Mouse (Mus musculus) monocyte, adult 2 months (primary cell): Measurements from ENCODE around the gene Csf3r.

Experiments
- DNase-seq, 2 experiments: peaks; one replicate each; pipeline ENCODE4 v3.0.0; 2022; ENCODE audit warnings: low spot score in 2 of 2, low read depth in 1 of 2

Gene Csf3r

GRCm38 (mm10) chr4:126057207-126058133, 33.1 kb downstream of the Csf3r start:
- DNase-seq, result no peak

GRCm38 (mm10) chr4:126058134-126058996, 34.0 kb downstream of the Csf3r start, which contains the start of gene Oscp1:
Gene Oscp1 (plus strand): TSS chr4:126058565.
- peak; percentile 58 to 71 for DNase-seq

GRCm38 (mm10) chr4:126058997-126059362, 34.6 kb downstream of the Csf3r start:
- no peak for DNase-seq

DNA sequence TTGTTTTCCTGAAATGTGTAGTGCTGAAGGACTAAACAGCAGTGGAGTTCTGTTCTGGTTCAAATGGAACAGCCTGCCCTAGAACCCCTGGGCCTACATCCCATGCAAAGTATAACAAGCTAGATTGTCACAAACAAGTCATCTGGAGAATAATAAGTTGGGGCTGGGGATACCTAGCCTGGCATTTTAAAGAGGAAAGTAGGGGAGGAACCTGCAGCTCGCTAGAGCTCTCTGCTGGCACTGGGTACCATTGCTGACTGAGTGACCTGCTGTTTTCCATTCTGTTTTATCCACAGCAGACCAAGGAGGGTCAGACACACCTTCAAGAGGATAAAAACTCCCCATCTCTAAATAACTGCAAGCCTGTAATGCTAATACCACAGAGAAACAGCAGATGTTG, 38.5 kb downstream of the Csf3r start:
- DNase-seq, result no peak

- DNase-seq, result peak; percentile 13 to 17
Observed at GRCm38 (mm10) chr4:126065241-126065640, 40.9 kb downstream of the Csf3r start.

GRCm38 (mm10) chr4:126067401-126068077, 43.2 kb downstream of the Csf3r start:
- DNase-seq, result no peak

- no peak for DNase-seq
Observed at GRCm38 (mm10) chr4:126068842-126069241, 44.5 kb downstream of the Csf3r start.

DNA sequence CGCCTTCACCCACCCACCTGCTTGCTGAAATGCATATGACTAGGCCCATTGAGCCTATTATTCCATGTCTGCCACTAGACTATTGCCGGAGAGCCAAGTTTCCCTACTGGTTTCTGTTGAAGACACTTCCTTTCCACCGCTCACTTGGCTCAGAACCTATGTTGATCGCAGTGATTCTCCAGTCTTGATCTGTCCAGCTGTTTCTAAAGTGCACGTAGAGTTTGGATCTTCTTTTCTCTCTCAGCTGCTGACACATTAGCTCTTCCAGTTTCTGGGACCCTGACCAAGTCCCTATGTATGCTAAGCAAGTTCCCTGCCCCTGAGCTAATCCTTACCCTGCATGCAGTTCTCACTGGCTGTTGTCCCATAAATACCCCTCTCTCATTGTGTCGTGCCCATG, 53.5 kb downstream of the Csf3r start:
- DNase-seq, result no peak

DNA sequence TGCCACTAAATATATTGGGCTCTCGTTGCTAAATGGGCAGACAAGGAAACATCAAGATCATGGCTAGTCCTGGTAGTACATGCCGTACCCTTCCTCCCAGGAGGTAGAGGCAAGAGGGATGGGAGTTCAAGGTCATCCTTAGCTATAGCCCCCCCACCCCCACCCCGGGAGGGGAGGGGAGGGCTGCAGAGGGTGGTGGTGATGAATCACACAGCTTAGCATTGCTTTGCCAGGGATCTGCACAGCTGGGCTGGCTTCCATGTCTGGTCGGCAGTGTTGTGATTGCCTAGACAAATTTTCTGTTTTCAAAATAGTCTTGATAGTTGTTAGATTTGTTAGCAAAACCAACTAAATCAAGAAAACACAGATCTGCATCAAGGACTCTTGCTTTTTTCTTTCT, 54.9 kb downstream of the Csf3r start:
- DNase-seq, result no peak

DNA sequence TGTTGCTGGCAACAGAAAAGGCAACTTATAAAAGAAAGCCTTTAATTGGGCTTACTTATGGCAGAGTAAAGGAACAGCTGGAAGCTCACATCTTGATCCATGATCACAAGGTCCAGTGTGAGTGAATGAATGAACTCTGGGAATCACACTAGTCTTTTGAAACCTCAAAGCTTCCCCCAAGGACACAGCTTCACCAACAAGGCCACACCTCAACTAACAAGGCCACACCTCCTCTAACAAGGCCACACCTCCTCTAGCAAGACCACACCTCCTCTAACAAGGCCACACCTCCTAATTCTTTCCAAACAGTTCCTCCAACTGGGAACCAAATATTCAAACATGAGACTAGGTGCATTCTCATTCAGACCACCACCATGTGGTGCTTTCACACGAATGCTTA, 57.3 kb downstream of the Csf3r start:
- no peak for DNase-seq

DNA sequence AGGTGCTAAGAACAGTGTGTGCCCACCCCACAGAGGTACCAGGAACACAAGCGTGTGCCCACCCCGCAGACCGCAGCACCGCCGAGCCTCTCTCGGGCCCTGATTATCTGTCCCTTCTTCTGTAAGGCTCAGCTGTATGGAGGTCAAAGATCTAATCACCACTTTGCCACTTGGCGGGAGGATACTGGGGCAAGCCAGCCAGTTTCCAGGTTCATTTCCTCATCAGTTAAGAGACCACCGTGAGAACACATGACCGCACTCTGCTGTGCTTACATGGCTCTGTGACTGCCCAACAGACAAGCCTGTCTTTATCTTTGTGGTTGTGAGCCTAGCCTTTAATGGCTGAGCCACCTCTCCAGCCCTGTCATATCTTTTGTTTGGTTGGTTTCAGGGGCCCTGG, 58.7 kb downstream of the Csf3r start:
- no peak for DNase-seq

GRCm38 (mm10) chr4:126084382-126084781, 60.0 kb downstream of the Csf3r start:
- no peak for DNase-seq

DNA sequence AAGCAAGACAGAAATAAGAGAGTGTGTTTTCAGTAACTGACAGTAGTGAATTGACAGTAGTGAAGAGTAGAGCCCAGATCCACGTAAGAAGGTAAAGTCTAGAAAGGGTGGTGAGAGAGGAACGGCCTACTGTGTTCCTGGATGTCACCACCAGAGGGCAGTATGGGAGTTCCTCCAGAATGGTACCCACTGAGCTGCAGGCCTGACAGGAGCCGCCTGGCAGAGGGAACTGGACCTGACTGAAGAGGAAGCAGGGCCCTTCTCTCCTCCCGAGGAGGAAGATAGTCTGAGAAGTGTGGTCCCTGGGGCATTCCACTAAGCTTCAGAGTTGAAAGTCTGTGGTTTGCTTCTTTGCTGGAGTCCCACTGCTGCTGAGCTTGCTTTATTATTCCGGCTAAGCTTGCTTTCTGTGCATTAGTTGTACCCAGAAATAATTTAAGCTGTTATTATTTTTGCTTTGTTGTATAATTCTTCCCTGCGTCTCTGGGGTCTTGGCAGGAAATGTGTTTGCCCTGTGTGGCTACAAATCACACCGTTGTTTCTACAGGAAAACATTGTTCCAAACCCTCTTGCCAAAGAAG, 61.7 kb downstream of the Csf3r start:
- peak; percentile 61 to 75 for DNase-seq

DNA sequence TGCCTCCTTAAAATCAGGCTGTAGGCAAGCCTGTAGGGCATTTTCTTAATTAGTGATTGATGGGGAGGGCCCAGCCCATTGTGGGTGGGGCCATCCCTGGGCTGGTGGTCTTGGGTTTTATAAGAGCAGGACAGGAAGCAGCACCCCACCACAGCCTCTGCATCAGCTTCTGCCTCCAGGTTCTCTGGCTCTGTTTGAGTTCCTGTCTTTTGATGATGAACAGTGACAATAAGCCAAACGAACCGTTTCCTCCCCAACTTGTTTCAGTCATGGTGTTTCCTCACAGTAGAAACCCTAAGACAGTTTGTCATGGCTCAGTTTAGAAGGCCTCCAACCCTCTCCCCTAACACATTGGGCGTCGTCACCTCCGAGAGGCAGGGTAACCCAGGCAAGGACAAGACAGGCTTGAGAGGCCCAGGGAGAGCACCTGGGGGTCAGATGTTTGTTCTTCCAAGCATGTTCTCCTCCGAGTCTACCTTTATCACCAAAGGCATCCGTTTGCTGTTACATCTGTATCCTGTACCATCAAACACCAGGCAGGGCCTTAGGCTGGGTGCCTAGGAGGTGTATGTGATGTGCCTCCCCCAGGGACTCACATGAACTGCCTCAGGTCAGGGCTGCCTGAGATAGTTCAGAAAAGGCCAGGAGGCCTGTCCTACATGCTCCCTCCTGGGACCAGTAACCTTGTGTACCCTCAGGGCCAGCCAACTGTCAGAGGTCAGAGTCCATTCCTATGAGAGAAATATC, 65.9 kb downstream of the Csf3r start:
- DNase-seq, result no peak

- DNase-seq, result no peak
Observed at GRCm38 (mm10) chr4:126090848-126091124, 66.4 kb downstream of the Csf3r start.

DNA sequence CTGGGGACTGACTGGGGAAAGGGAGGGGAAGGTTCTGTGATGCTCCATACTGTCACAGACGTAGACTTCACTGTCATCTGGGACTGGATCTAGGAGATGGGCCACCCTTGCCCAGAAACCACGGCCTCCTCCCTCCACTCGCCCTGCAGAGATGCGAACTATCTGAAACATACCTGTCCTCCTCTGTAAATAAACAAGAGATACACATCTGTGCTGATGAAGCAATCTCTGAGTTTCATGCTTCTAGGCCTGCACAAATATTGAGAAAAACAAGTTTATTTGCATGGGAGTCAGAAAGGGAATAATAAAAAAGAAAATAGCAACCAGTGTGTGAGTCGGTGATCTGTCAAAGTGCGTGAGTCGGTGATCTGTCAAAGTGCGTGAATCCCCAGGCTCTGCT, 67.5 kb downstream of the Csf3r start:
- no peak for DNase-seq
